Mouse (Mus musculus): ENCODE results near the gene Pdp2.
"Not testable (repeated sequence)": the region's sequence is repeated elsewhere in the genome, so short reads cannot be mapped to it uniquely, and the experiment has no call there.

The Pdp2 gene

GRCm38 (mm10) chr8:104591133-104591834, at the start of gene Pdp2:
TSS of gene Pdp2 (plus strand) at chr8:104591451.
- DNase-seq, result peak; percentile 94 to 95

GRCm38 (mm10) chr8:104541515-104541880, 49.8 kb upstream of the Pdp2 start:
- no peak for DNase-seq

GRCm38 (mm10) chr8:104542160-104542559, 49.1 kb upstream of the Pdp2 start:
- DNase-seq, result no peak

GRCm38 (mm10) chr8:104543440-104544045, 47.7 kb upstream of the Pdp2 start:
- no peak for DNase-seq

GRCm38 (mm10) chr8:104555191-104555590, 36.1 kb upstream of the Pdp2 start:
- DNase-seq, result no peak

GRCm38 (mm10) chr8:104557226-104557625, 34.0 kb upstream of the Pdp2 start:
- DNase-seq, result no peak

- DNase-seq, result no peak
Measured at GRCm38 (mm10) chr8:104560731-104561130, 30.5 kb upstream of the Pdp2 start.

GRCm38 (mm10) chr8:104564633-104565456, 26.4 kb upstream of the Pdp2 start:
- peak; percentile 82 to 88 for DNase-seq

- DNase-seq, result no peak
Measured at GRCm38 (mm10) chr8:104565457-104565798, 25.8 kb upstream of the Pdp2 start.

GRCm38 (mm10) chr8:104569559-104569958, 21.7 kb upstream of the Pdp2 start:
- DNase-seq, result peak; percentile 13 to 35

- peak; percentile 83 to 85 for DNase-seq
Measured at GRCm38 (mm10) chr8:104570436-104571343, 20.6 kb upstream of the Pdp2 start.

- no peak for DNase-seq
Measured at GRCm38 (mm10) chr8:104576820-104577219, 14.4 kb upstream of the Pdp2 start.

GRCm38 (mm10) chr8:104577606-104578005, 13.6 kb upstream of the Pdp2 start:
- not testable (repeated sequence) for DNase-seq

GRCm38 (mm10) chr8:104584522-104584921, 6.7 kb upstream of the Pdp2 start:
- no peak for DNase-seq

- no peak for DNase-seq
Measured at GRCm38 (mm10) chr8:104590284-104590683, 967 bp upstream of the Pdp2 start.

- DNase-seq, result no peak
Measured at GRCm38 (mm10) chr8:104591856-104592255, 605 bp downstream of the Pdp2 start.

- DNase-seq, result no peak
Measured at GRCm38 (mm10) chr8:104592566-104592965, 1.3 kb downstream of the Pdp2 start.

GRCm38 (mm10) chr8:104593536-104594325, 2.5 kb downstream of the Pdp2 start:
- DNase-seq, result no peak

- no peak for DNase-seq
Measured at GRCm38 (mm10) chr8:104594611-104595362, 3.5 kb downstream of the Pdp2 start.

GRCm38 (mm10) chr8:104595773-104596536, 4.7 kb downstream of the Pdp2 start:
- DNase-seq, result peak in 1 of 2 experiments; percentile 15

Measured in lung, adult 18-20 months (tissue).